Mouse (Mus musculus) MEL (cell line): ENCODE measurements around the gene Mtif2. TPM values are rescaled to one million over a fixed set of nuclear protein-coding genes. Genes with fewer than 3 reads are reported as not detected.
A peak's percentile ranks its signal among the peaks of the same experiment; 100 is the strongest.

Source experiments
- DNase-seq: peaks from one replicate; pipeline ENCODE4 v3.0.0; 2011; ENCODE audit warnings: low read depth, low spot score
- H3K27ac ChIP-seq: 2 replicates; pipeline ENCODE4 v1.5.1; 2012; ENCODE audit warnings: low read depth, mild to moderate bottlenecking, control low read depth, low read length, moderate library complexity; ENCODE audit not compliant: control insufficient read depth
- H3K27me3 ChIP-seq, 2 experiments: fragments of 150-350 bp in 1 of 2; sonication (generic) in 1 of 2; 2 replicates each; pipeline ENCODE4 v1.6.1; 2012; ENCODE audit warnings: low read length in 2 of 2, mild to moderate bottlenecking in 2 of 2, improper control_type of control experiment in 1 of 2, moderate library complexity in 1 of 2; ENCODE audit not compliant: insufficient read depth in 2 of 2, control insufficient read depth in 1 of 2
- H3K36me3 ChIP-seq, 2 experiments: 2 replicates each; pipeline ENCODE4 v1.6.1; 2012 to 2014; ENCODE audit warnings: low read length in 2 of 2, improper control_type of control experiment in 1 of 2, inconsistent platforms in 1 of 2, mild to moderate bottlenecking in 1 of 2; ENCODE audit not compliant: insufficient read depth in 2 of 2, control insufficient read depth in 1 of 2
- H3K4me1 ChIP-seq, 2 experiments: fragments of 150-350 bp in 1 of 2; sonication (generic) in 1 of 2; 2 replicates each; pipeline ENCODE4 v1.6.1; 2012; ENCODE audit warnings: low read length in 2 of 2, improper control_type of control experiment in 1 of 2, mild to moderate bottlenecking in 1 of 2; ENCODE audit not compliant: insufficient read depth in 2 of 2, control insufficient read depth in 1 of 2
- H3K4me3 ChIP-seq, 2 experiments: fragments of 150-350 bp in 1 of 2; sonication (generic) in 1 of 2; 2 replicates each; pipeline ENCODE4 v1.5.1; 2012; ENCODE audit warnings: low read depth in 2 of 2, low read length in 2 of 2, mild to moderate bottlenecking in 2 of 2, moderate library complexity in 2 of 2, control low read depth in 1 of 2, improper control_type of control experiment in 1 of 2; ENCODE audit not compliant: control insufficient read depth in 1 of 2, insufficient read depth in 1 of 2
- H3K79me2 ChIP-seq: 2 replicates; pipeline ENCODE4 v1.6.1; 2012; ENCODE audit warnings: mild to moderate bottlenecking, low read length, moderate library complexity; ENCODE audit not compliant: control insufficient read depth, poor library complexity, insufficient read depth
- H3K9ac ChIP-seq: 2 replicates; pipeline ENCODE4 v1.6.1; 2012; ENCODE audit warnings: low read depth, mild to moderate bottlenecking, control low read depth, low read length, moderate library complexity; ENCODE audit not compliant: control insufficient read depth, poor library complexity, severe bottlenecking
- H3K9me3 ChIP-seq: fragments of 150-350 bp; sonication (generic); replicated peaks from 2 replicates; pipeline ENCODE4 v1.6.1; 2012; ENCODE audit warnings: mild to moderate bottlenecking, low read length, improper control_type of control experiment, moderate library complexity; ENCODE audit not compliant: insufficient read depth
- BHLHE40 ChIP-seq: IDR thresholded peaks from 2 replicates; pipeline ENCODE4 v1.6.1; 2012; ENCODE audit warnings: low read depth, mild to moderate bottlenecking, inconsistent platforms, low read length, improper control_type of control experiment, borderline replicate concordance
- CHD1 ChIP-seq: IDR thresholded peaks from 2 replicates; pipeline ENCODE4 v1.6.1; 2012; ENCODE audit warnings: low read depth, mild to moderate bottlenecking, inconsistent platforms, low read length, improper control_type of control experiment
- CHD2 ChIP-seq: IDR thresholded peaks from 2 replicates; pipeline ENCODE4 v1.6.1; 2011; ENCODE audit warnings: low read length, improper control_type of control experiment
- CTCF ChIP-seq, 3 experiments: IDR thresholded peaks in 2 of 3; conservative IDR thresholded peaks in 1 of 3; 2 replicates each; pipeline ENCODE4 v1.5.1; 2011 to 2012; ENCODE audit warnings: low read length in 3 of 3, low read depth in 2 of 3, mild to moderate bottlenecking in 2 of 3, improper control_type of control experiment in 1 of 3, inconsistent platforms in 1 of 3, mixed read lengths in 1 of 3, moderate library complexity in 1 of 3; ENCODE audit not compliant: control insufficient read depth in 1 of 3, insufficient read depth in 1 of 3, poor library complexity in 1 of 3, severe bottlenecking in 1 of 3
- E2F4 ChIP-seq: IDR thresholded peaks from 2 replicates; pipeline ENCODE4 v1.6.1; 2011; ENCODE audit warnings: low read depth, low read length, improper control_type of control experiment, borderline replicate concordance
- ELF1 ChIP-seq: IDR thresholded peaks from 2 replicates; pipeline ENCODE4 v1.6.1; 2014; ENCODE audit warnings: low read depth, mild to moderate bottlenecking, inconsistent platforms, low read length, improper control_type of control experiment, moderate library complexity
- EP300 ChIP-seq, 2 experiments: IDR thresholded peaks; 2 replicates each; pipeline ENCODE4 v1.6.1; 2011; ENCODE audit warnings: improper control_type of control experiment in 2 of 2, low read length in 2 of 2, low read depth in 1 of 2, mild to moderate bottlenecking in 1 of 2
- GABPA ChIP-seq: IDR thresholded peaks from 2 replicates; pipeline ENCODE4 v1.6.1; 2012; ENCODE audit warnings: low read depth, mild to moderate bottlenecking, inconsistent platforms, low read length, improper control_type of control experiment, moderate library complexity
- GATA1 ChIP-seq: IDR thresholded peaks from 2 replicates; pipeline ENCODE4 v1.6.1; 2011; ENCODE audit warnings: low read depth, low read length, improper control_type of control experiment
- JUND ChIP-seq: IDR thresholded peaks from 2 replicates; pipeline ENCODE4 v1.6.1; 2011; ENCODE audit warnings: low read depth, mild to moderate bottlenecking, improper control_type of control experiment, low read length
- KAT2A ChIP-seq: conservative IDR thresholded peaks from 2 replicates; pipeline ENCODE4 v1.6.1; 2012; ENCODE audit warnings: low read depth, low read length, improper control_type of control experiment, inconsistent platforms
- MAFK ChIP-seq: IDR thresholded peaks from 2 replicates; pipeline ENCODE4 v1.6.1; 2011; ENCODE audit warnings: low read depth, mild to moderate bottlenecking, low read length, improper control_type of control experiment, borderline replicate concordance
- MAX ChIP-seq: IDR thresholded peaks from 2 replicates; pipeline ENCODE4 v1.6.1; 2011; ENCODE audit warnings: low read length, improper control_type of control experiment
- MAZ ChIP-seq: IDR thresholded peaks from 2 replicates; pipeline ENCODE4 v1.6.1; 2012; ENCODE audit warnings: low read depth, mild to moderate bottlenecking, inconsistent platforms, low read length, improper control_type of control experiment
- MXI1 ChIP-seq: IDR thresholded peaks from 2 replicates; pipeline ENCODE4 v1.6.1; 2011; ENCODE audit warnings: mild to moderate bottlenecking, low read depth, low read length, improper control_type of control experiment
- MYB ChIP-seq: IDR thresholded peaks from 2 replicates; pipeline ENCODE4 v1.6.1; 2011; ENCODE audit warnings: mild to moderate bottlenecking, low read depth, low read length, improper control_type of control experiment
- MYC ChIP-seq: IDR thresholded peaks from 2 replicates; pipeline ENCODE4 v1.6.1; 2011; ENCODE audit warnings: low read depth, mild to moderate bottlenecking, low read length, improper control_type of control experiment, moderate library complexity
- NELFE ChIP-seq: IDR thresholded peaks from 2 replicates; pipeline ENCODE4 v1.6.1; 2011; ENCODE audit warnings: low read depth, low read length, improper control_type of control experiment
- POLR2A ChIP-seq, 2 experiments: IDR thresholded peaks; 2 replicates each; pipeline ENCODE4 v1.6.1; 2011 to 2012; ENCODE audit warnings: low read length in 2 of 2, mild to moderate bottlenecking in 2 of 2, control low read depth in 1 of 2, improper control_type of control experiment in 1 of 2, low read depth in 1 of 2, moderate library complexity in 1 of 2; ENCODE audit not compliant: control insufficient read depth in 1 of 2, insufficient read depth in 1 of 2, poor library complexity in 1 of 2
- POLR2AphosphoS2 ChIP-seq: IDR thresholded peaks from 2 replicates; pipeline ENCODE4 v1.6.1; 2011; ENCODE audit warnings: low read length, improper control_type of control experiment
- POLR2AphosphoS5 ChIP-seq: IDR thresholded peaks from 2 replicates; pipeline ENCODE4 v1.6.1; 2012; ENCODE audit warnings: low read depth, borderline replicate concordance, mild to moderate bottlenecking, inconsistent platforms, low read length, moderate library complexity, mixed read lengths
- RAD21 ChIP-seq: IDR thresholded peaks from 2 replicates; pipeline ENCODE4 v1.6.1; 2011; ENCODE audit warnings: mild to moderate bottlenecking, low read depth, low read length, improper control_type of control experiment
- RCOR1 ChIP-seq: IDR thresholded peaks from 2 replicates; pipeline ENCODE4 v1.6.1; 2012; ENCODE audit warnings: low read depth, mild to moderate bottlenecking, inconsistent platforms, low read length, improper control_type of control experiment
- SMC3 ChIP-seq: IDR thresholded peaks from 2 replicates; pipeline ENCODE4 v1.6.1; 2011; ENCODE audit warnings: low read depth, low read length, improper control_type of control experiment
- TAL1 ChIP-seq: IDR thresholded peaks from 2 replicates; pipeline ENCODE4 v1.6.1; 2012; ENCODE audit warnings: mild to moderate bottlenecking, inconsistent platforms, low read length, moderate library complexity, mixed read lengths
- TCF12 ChIP-seq: IDR thresholded peaks from 2 replicates; pipeline ENCODE4 v1.6.1; 2014; ENCODE audit warnings: low read depth, mild to moderate bottlenecking, inconsistent platforms, low read length, improper control_type of control experiment, moderate library complexity
- USF1 ChIP-seq: IDR thresholded peaks from 2 replicates; pipeline ENCODE4 v1.6.1; 2014; ENCODE audit warnings: low read depth, mild to moderate bottlenecking, inconsistent platforms, low read length, improper control_type of control experiment, moderate library complexity
- ZKSCAN1 ChIP-seq: IDR thresholded peaks from 2 replicates; pipeline ENCODE4 v1.6.1; 2012; ENCODE audit warnings: low read depth, mild to moderate bottlenecking, inconsistent platforms, low read length, improper control_type of control experiment, moderate library complexity
- ZMIZ1 ChIP-seq: IDR thresholded peaks from 2 replicates; pipeline ENCODE4 v1.6.1; 2012; ENCODE audit warnings: low read depth, mild to moderate bottlenecking, inconsistent platforms, low read length, improper control_type of control experiment, moderate library complexity
- ZNF384 ChIP-seq: IDR thresholded peaks from 2 replicates; pipeline ENCODE4 v1.6.1; 2012; ENCODE audit warnings: low read depth, mild to moderate bottlenecking, inconsistent platforms, low read length, improper control_type of control experiment
- polyA plus RNA-seq, 2 experiments: library from polyadenylated mRNA; stranded (reverse) in 1 of 2; unstranded in 1 of 2; fragments of >175 nt in 1 of 2; fragments of >200 nt in 1 of 2; gene quantifications; 2 replicates each; pipeline versions ENCODE4 v1.2.1 to v1.2.4; 2012; ENCODE audit warnings: low replicate concordance in 2 of 2, low read depth in 1 of 2; ENCODE audit not compliant: insufficient read length in 2 of 2, insufficient read depth in 1 of 2, missing spikeins in 1 of 2
- total RNA-seq: library from RNA; depleted of rRNA; stranded (reverse); fragments of 300-350 nt; gene quantifications from 2 replicates; pipeline ENCODE4 v1.2.3, GENCODE M21; 2012

The Mtif2 gene
- total and polyA plus RNA-seq, 3 experiments = 22.5 to 161 (median 32.7) TPM

DNA sequence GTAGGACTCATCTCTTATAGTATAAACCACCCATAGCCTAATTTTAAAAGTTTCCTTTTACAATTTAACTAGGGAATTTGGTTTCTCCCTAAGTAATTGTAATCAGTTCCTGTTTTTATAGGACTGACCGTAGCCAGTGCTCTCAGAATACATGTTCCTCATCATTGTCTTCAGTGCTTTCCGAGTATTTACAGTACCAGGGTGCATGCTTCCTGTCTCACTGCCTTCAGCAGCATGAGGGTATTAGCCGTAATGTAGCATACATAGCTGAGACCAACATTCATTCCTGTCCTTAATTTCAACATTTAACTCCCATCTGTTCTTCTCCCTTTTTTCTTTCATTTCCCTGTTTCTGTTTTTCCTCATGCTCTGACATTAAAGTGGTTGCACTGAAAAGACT is 29.2 kb upstream of the Mtif2 start:
- H3K4me1 ChIP-seq = no peaks in the 10 kb centered on the region
- no peaks in the 10 kb centered on the region for H3K27me3 ChIP-seq
- H3K9ac ChIP-seq = no peak overlapping the region
- no peak overlapping the region for H3K27ac ChIP-seq
- no peak overlapping the region for H3K4me3 ChIP-seq
- H3K9me3 ChIP-seq = no peaks in the 10 kb centered on the region
- DNase-seq = no peak
- H3K79me2 ChIP-seq = no peaks in the 10 kb centered on the region
- peaks cover 0 to 2% of the 10 kb centered on the region in 2 experiments; a peak in 1 of 4 replicates for H3K36me3 ChIP-seq
- no peak for TF ChIP-seq SMC3
- no peak for TF ChIP-seq USF1
- TF ChIP-seq POLR2AphosphoS5 = no peak
- TF ChIP-seq E2F4 = no peak
- no peak for TF ChIP-seq TCF12
- no peak for TF ChIP-seq KAT2A
- no peak for TF ChIP-seq JUND
- no peak for TF ChIP-seq MYC
- no peak for TF ChIP-seq CTCF (IDR thresholded peaks at IDR 0.05 in 2 of 3, conservative IDR thresholded peaks at IDR 0.05 in 1 of 3; ENCODE audit: control insufficient read depth in 1 of 3, insufficient read depth in 1 of 3, low read depth in 2 of 3, low read length in 3 of 3, poor library complexity in 1 of 3, severe bottlenecking in 1 of 3)
- TF ChIP-seq MXI1 = no peak

DNA sequence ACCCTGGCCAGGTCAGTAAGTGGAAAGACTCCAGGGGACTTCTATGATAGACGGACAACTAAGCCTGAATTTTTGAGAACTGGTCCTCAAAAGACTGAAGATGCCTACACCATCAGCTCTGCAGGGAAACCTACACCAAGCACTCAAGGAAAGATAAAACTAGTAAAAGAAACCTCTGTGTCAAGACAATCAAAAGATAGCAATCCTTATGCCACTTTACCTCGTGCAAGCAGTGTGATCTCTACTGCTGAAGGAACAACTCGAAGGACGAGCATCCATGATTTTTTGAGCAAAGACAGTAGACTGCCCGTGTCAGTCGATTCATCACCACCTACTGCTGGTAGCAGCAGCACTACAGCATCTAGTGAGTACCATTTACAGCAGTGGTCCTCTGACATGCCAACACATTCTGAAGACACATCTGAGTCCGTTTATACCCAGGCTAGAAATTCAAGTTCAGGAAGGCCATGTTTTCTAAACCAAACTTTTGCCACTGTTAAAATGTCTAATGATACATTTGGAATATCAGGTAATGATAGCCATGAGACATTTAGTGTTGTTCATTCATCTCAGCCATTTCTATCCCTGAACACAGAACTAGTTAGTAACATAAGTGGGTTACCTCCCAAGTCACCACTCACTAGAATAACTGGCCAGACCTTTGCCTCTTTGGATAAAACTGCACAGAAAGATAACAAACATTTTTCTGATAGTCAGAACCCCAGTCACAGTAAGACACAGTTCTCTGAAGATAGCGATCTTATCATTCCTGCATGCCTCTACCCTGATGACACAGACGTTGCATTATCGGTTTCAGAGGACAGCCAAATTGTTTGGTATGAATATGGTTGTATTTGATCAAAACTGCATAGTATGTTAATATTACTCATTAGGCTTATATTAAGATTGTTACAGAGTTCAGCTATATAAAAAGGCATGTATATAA is 22.0 kb upstream of the Mtif2 start:
- H3K4me1 ChIP-seq = peaks cover 18 to 36% of the 10 kb centered on the region in 2 experiments
- H3K36me3 ChIP-seq = peaks cover 0 to 33% of the 10 kb centered on the region in 2 experiments; a peak in 3 of 4 replicates
- H3K27ac ChIP-seq = peak overlapping the region; percentile 98
- peak; percentile 61 for DNase-seq
- H3K27me3 ChIP-seq = no peaks in the 10 kb centered on the region
- no peaks in the 10 kb centered on the region for H3K79me2 ChIP-seq
- no peaks in the 10 kb centered on the region for H3K9me3 ChIP-seq
- H3K4me3 ChIP-seq = no peak overlapping the region
- H3K9ac ChIP-seq = no peak overlapping the region
- TF ChIP-seq MAZ = no peak
- TF ChIP-seq MAFK = no peak
- no peak for TF ChIP-seq MYC
- TF ChIP-seq POLR2AphosphoS2 = no peak
- TF ChIP-seq E2F4 = no peak
- TF ChIP-seq POLR2A (IDR thresholded peaks at IDR 0.05; ENCODE audit: control insufficient read depth in 1 of 2, insufficient read depth in 1 of 2, low read depth in 1 of 2, low read length in 2 of 2, poor library complexity in 1 of 2) = no peak
- peak; percentile 81 for TF ChIP-seq RCOR1
- TF ChIP-seq CHD1 = no peak
- no peak for TF ChIP-seq CHD2
- no peak for TF ChIP-seq ZMIZ1
- TF ChIP-seq TAL1 = 0 out of 2 replicates have a peak, but pooled peaks have one; percentile 31
- peak; percentile 95 to 98 for TF ChIP-seq EP300 (IDR thresholded peaks at IDR 0.05; ENCODE audit: low read depth in 1 of 2, low read length in 2 of 2)
- peak; percentile 45; the same call in 1 of the 2 replicates for TF ChIP-seq BHLHE40
- no peak for TF ChIP-seq POLR2AphosphoS5
- TF ChIP-seq ZNF384 = peak; percentile 53; the same call in 1 of the 2 replicates
- TF ChIP-seq ELF1 = no peak
- TF ChIP-seq ZKSCAN1 = no peak
- TF ChIP-seq NELFE = no peak
- no peak for TF ChIP-seq USF1
- TF ChIP-seq MYB = peak; percentile 83
- TF ChIP-seq GATA1 = peak; percentile 99
- peak; percentile 98 for TF ChIP-seq TCF12
- TF ChIP-seq RAD21 = no peak
- TF ChIP-seq MAX = peak; percentile 59; the same call in 1 of the 2 replicates
- no peak for TF ChIP-seq KAT2A
- no peak for TF ChIP-seq GABPA
